Mouse (Mus musculus): ENCODE measurements around the gene Iffo2. TPM values are rescaled to one million over a fixed set of nuclear protein-coding genes. Genes with fewer than 3 reads are reported as not detected.
"Not testable (repeated sequence)": the region's sequence is repeated elsewhere in the genome, so short reads cannot be mapped to it uniquely, and the experiment has no call there.

The Iffo2 gene
- 3.4 and 4.0 TPM in 2 replicates for polyA plus RNA-seq (2015; fragmentation: Nextera tagmentation; extraction: Ambion mirVana)

DNA sequence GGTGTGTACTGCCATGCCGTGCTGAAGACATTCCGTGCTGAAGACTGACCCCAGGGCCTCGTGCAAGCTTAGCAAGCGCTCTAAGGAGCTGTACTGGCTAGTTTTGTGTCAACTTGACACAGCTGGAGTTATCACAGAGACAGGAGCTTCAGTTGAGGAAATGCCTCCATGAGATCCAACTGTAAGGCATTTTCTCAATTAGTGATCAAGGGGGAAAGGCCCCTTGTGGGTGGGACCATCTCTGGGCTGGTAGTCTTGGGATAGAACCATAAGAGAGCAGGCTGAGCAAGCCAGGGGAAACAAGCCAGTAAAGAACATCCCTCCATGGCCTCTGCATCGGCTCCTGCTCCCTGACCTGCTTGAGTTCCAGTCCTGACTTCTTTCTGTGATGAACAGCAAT is at the start of gene Iffo2:
Iffo2 (plus strand) TSS at position 301 of the 400 bp plus-strand sequence.
- H3K4me1 ChIP-seq (replicated peaks; ENCODE audit: control insufficient read depth, insufficient read depth, low read length); H3K4me2 ChIP-seq (replicated peaks; ENCODE audit: low read depth); H3K9me3 ChIP-seq (ENCODE audit: control insufficient read depth); H3K27ac ChIP-seq (ENCODE audit: low read depth, low read length); H3K36me3 ChIP-seq (ENCODE audit: control insufficient read depth, insufficient read depth); H3K9ac ChIP-seq (ENCODE audit: low read depth, low read length); H3K27me3 ChIP-seq (replicated peaks; ENCODE audit: control insufficient read depth, insufficient read depth, low read length); ATAC-seq; H3K4me3 ChIP-seq (ENCODE audit: low read depth, low read length): not testable (repeated sequence)
- 83% methylated on average over 5 of the region's 5 CpGs for WGBS

- Histone ChIP-seq H3K36me3 (ENCODE audit: control insufficient read depth, insufficient read depth) (peaks cover 98% of the 10 kb centered on the region), H3K9me3 (ENCODE audit: control insufficient read depth) (no peaks in the 10 kb centered on the region), H3K4me3 (ENCODE audit: low read depth, low read length) (no peak overlapping the region), H3K4me2 (replicated peaks; ENCODE audit: low read depth) (no peak overlapping the region), H3K27ac (ENCODE audit: low read depth, low read length) (peak overlapping the region; percentile 73), H3K27me3 (replicated peaks; ENCODE audit: control insufficient read depth, insufficient read depth, low read length) (no peaks in the 10 kb centered on the region), H3K9ac (ENCODE audit: low read depth, low read length) (no peak overlapping the region), H3K4me1 (replicated peaks; ENCODE audit: control insufficient read depth, insufficient read depth, low read length) (no peaks in the 10 kb centered on the region; the same call in 1 of the 2 replicates)
- WGBS: 53% methylated on average over 1 of the region's 1 CpGs
- peak; percentile 95 for ATAC-seq
- TF ChIP-seq CTCF (IDR thresholded peaks at IDR 0.05; ENCODE audit: low read depth): no peak
These were observed 48.9 kb upstream of the Iffo2 start for GRCm38 (mm10) chr4:139481400-139481799.

DNA sequence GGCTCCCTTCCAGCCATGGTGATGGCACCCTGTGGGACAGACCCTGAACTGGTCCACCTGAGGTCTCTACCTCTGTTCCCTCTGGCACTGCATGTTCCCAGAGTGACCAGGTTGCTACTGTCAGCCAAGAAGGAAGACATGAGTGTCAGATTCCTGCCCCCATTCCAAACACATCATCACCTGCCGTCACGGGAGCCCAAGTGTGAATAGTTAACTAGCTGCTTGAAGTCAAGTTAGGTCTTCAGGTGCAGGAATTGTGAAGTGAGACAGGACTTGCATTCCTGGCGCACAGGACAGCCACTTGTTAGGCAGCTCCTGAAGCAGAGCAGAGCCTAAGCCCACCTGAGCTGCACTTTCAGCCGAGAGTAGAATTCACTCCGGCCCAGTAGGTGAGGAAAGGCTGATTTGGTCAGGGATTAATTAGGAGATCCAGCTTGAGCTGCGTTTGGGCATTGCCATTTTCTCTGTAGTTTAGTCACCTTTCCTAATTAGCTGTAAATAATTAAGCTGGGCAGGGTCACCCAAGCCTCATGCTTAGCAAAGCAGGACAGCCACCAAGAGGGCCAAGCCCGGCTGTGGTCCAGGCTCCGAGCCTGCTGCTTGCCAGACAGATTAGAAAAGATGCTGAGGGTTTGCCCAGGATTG is 46.8 kb upstream of the Iffo2 start:
- no peak overlapping the region for H3K4me2 ChIP-seq (replicated peaks; ENCODE audit: low read depth)
- H3K27me3 ChIP-seq (replicated peaks; ENCODE audit: control insufficient read depth, insufficient read depth, low read length): no peaks in the 10 kb centered on the region
- 81% methylated on average over 8 of the region's 8 CpGs for WGBS
- no peaks in the 10 kb centered on the region for H3K9me3 ChIP-seq (ENCODE audit: control insufficient read depth)
- H3K9ac ChIP-seq (ENCODE audit: low read depth, low read length): no peak overlapping the region
- H3K27ac ChIP-seq (ENCODE audit: low read depth, low read length): no peak overlapping the region
- no peak for TF ChIP-seq CTCF (IDR thresholded peaks at IDR 0.05; ENCODE audit: low read depth)
- no peak for ATAC-seq
- H3K4me1 ChIP-seq (replicated peaks; ENCODE audit: control insufficient read depth, insufficient read depth, low read length): no peaks in the 10 kb centered on the region; the same call in 1 of the 2 replicates
- H3K4me3 ChIP-seq (ENCODE audit: low read depth, low read length): no peak overlapping the region
- peaks cover 98% of the 10 kb centered on the region for H3K36me3 ChIP-seq (ENCODE audit: control insufficient read depth, insufficient read depth)

GRCm38 (mm10) chr4:139484496-139484895 is 45.9 kb upstream of the Iffo2 start:
- Histone ChIP-seq H3K4me1 (replicated peaks; ENCODE audit: control insufficient read depth, insufficient read depth, low read length) (no peaks in the 10 kb centered on the region; the same call in 1 of the 2 replicates), H3K9me3 (ENCODE audit: control insufficient read depth) (no peaks in the 10 kb centered on the region), H3K27ac (ENCODE audit: low read depth, low read length) (no peak overlapping the region), H3K36me3 (ENCODE audit: control insufficient read depth, insufficient read depth) (peaks cover 98% of the 10 kb centered on the region), H3K4me3 (ENCODE audit: low read depth, low read length) (no peak overlapping the region), H3K27me3 (replicated peaks; ENCODE audit: control insufficient read depth, insufficient read depth, low read length) (no peaks in the 10 kb centered on the region), H3K9ac (ENCODE audit: low read depth, low read length) (no peak overlapping the region), H3K4me2 (replicated peaks; ENCODE audit: low read depth) (no peak overlapping the region)
- no peak for TF ChIP-seq CTCF (IDR thresholded peaks at IDR 0.05; ENCODE audit: low read depth)
- 76% methylated on average over 7 of the region's 7 CpGs for WGBS
- ATAC-seq: no peak

- ATAC-seq: no peak
- peaks cover 98% of the 10 kb centered on the region for H3K36me3 ChIP-seq (ENCODE audit: control insufficient read depth, insufficient read depth)
- TF ChIP-seq CTCF (IDR thresholded peaks at IDR 0.05; ENCODE audit: low read depth): no peak
- H3K27ac ChIP-seq (ENCODE audit: low read depth, low read length): no peak overlapping the region
- no peak overlapping the region for H3K4me2 ChIP-seq (replicated peaks; ENCODE audit: low read depth)
- 66% methylated on average over 10 of the region's 10 CpGs for WGBS
- no peaks in the 10 kb centered on the region for H3K27me3 ChIP-seq (replicated peaks; ENCODE audit: control insufficient read depth, insufficient read depth, low read length)
- H3K9ac ChIP-seq (ENCODE audit: low read depth, low read length): no peak overlapping the region
- no peaks in the 10 kb centered on the region for H3K9me3 ChIP-seq (ENCODE audit: control insufficient read depth)
- no peak overlapping the region for H3K4me3 ChIP-seq (ENCODE audit: low read depth, low read length)
- H3K4me1 ChIP-seq (replicated peaks; ENCODE audit: control insufficient read depth, insufficient read depth, low read length): no peaks in the 10 kb centered on the region; the same call in 1 of the 2 replicates
These were observed 43.3 kb upstream of the Iffo2 start for GRCm38 (mm10) chr4:139487085-139487484.

DNA sequence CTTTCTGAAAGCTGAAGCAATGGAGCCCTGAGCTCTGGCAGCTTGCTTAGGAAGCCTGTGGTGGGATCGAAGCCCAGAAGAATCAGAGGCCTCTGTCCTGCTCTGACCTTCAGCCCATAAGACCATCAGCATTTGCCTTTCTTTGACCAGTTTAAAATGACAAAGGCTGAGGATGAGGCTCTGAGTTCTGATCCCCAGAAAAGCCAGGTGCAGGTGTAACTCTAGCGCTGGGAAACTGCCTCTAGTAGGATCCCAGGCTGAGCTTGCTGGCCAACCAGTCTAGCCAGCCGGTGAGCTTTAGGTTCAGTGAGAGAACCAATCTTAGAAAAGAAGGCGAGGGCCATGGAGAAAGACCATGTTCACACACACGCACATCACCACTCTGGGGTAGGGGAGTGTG is 42.0 kb upstream of the Iffo2 start:
- H3K4me1 ChIP-seq (replicated peaks; ENCODE audit: control insufficient read depth, insufficient read depth, low read length): no peaks in the 10 kb centered on the region
- ATAC-seq: no peak
- H3K27me3 ChIP-seq (replicated peaks; ENCODE audit: control insufficient read depth, insufficient read depth, low read length): no peaks in the 10 kb centered on the region
- H3K9me3 ChIP-seq (ENCODE audit: control insufficient read depth): no peaks in the 10 kb centered on the region
- peaks cover 86% of the 10 kb centered on the region for H3K36me3 ChIP-seq (ENCODE audit: control insufficient read depth, insufficient read depth)
- no peak overlapping the region for H3K4me2 ChIP-seq (replicated peaks; ENCODE audit: low read depth)
- 90% methylated on average over 5 of the region's 5 CpGs for WGBS
- H3K9ac ChIP-seq (ENCODE audit: low read depth, low read length): no peak overlapping the region
- no peak overlapping the region for H3K4me3 ChIP-seq (ENCODE audit: low read depth, low read length)
- H3K27ac ChIP-seq (ENCODE audit: low read depth, low read length): no peak overlapping the region
- TF ChIP-seq CTCF (IDR thresholded peaks at IDR 0.05; ENCODE audit: low read depth): no peak
